Mouse (Mus musculus) testis, adult 2 months (tissue): Measurements from ENCODE around the gene Gria2.

Experiments
- CTCF ChIP-seq: fragments of 200-500 bp; IDR thresholded peaks from 2 replicates; pipeline ENCODE4 v1.5.1; 2012; ENCODE audit warnings: low read depth, mild to moderate bottlenecking, inconsistent platforms, low read length, moderate library complexity; ENCODE audit not compliant: control insufficient read depth, insufficient read depth, insufficient replicate concordance
- POLR2A ChIP-seq: fragments of 200-500 bp; IDR thresholded peaks from 2 replicates; pipeline ENCODE4 v1.6.1; 2012; ENCODE audit warnings: low read depth, mild to moderate bottlenecking, inconsistent platforms, low read length, moderate library complexity; ENCODE audit not compliant: control insufficient read depth

DNA sequence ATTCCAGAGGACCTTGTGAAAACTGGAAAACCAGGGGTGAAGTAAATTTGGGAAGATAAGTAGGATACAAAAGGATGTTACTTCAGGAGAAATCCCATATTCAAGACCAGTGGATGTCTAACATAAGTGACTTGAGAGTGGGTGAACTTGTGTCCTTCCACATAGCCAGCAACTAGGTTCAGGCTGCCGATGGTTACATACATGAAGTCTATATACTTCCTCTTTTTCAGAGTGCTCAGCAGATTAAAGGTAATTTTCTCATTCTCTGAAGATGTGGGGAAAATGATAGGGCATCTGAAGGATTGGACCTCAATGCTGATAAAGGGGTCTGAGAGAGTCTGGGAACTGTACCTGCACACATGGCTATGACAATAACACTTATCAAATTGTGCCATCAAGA lies 21.3 kb upstream of the Gria2 start:
- no peak for TF ChIP-seq CTCF
- TF ChIP-seq POLR2A = no peak
